Mouse (Mus musculus): ENCODE results near the gene Fam90a1a. TPM values are rescaled to one million over a fixed set of nuclear protein-coding genes. Genes with fewer than 3 reads are reported as not detected.
"Not testable (repeated sequence)": the region's sequence is repeated elsewhere in the genome, so short reads cannot be mapped to it uniquely, and the experiment has no call there.

Fam90a1a gene
- not detected in 2 replicates for polyA plus RNA-seq (2012; rRNA removed)

DNA sequence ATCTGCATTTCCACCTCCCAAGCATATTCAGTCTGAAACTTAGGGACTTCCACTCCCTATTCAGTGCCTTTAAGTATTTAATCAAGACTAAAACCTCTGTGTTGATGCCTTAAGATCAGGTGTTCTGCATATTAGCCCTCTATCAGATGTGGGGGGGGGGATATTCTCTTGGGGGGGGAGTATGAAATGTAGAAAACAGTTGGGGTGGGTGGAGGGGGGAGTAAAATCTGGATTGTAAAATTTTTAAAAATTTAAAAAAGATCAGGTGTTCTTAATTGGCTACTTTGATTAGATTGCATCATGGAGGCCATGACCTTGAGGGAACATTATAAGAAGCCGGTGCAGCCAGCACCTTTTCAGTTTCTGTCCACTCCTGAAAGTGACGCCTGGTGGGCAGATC, at the start of gene Fam90a1a:
Fam90a1a (plus strand) TSS at position 301 of the 400 bp plus-strand sequence.
- TF ChIP-seq CTCF (IDR thresholded peaks at IDR 0.05; ENCODE audit: insufficient read depth, low read length), result no peak
- TF ChIP-seq POLR2A (IDR thresholded peaks at IDR 0.05; ENCODE audit: borderline replicate concordance, extremely low read depth, low read depth, low read length), result no peak
- no peak for DNase-seq
- 83% methylated on average over 2 of the region's 2 CpGs for WGBS
- H3K4me1 ChIP-seq (ENCODE audit: control insufficient read depth, insufficient read depth, low read length), result no peaks in the 10 kb centered on the region
- H3K4me3 ChIP-seq (replicated peaks; ENCODE audit: extremely low read depth, low read depth, low read length), result no peak within 1 kb of the TSS

GRCm38 (mm10) chr8:21911931-21912330, 46.6 kb upstream of the Fam90a1a start:
- no peaks in the 10 kb centered on the region for H3K4me1 ChIP-seq (ENCODE audit: control insufficient read depth, insufficient read depth, low read length)
- DNase-seq, result no peak
- TF ChIP-seq CTCF (IDR thresholded peaks at IDR 0.05; ENCODE audit: insufficient read depth, low read length), result no peak
- no peak for TF ChIP-seq POLR2A (IDR thresholded peaks at IDR 0.05; ENCODE audit: borderline replicate concordance, extremely low read depth, low read depth, low read length)
- H3K4me3 ChIP-seq (replicated peaks; ENCODE audit: extremely low read depth, low read depth, low read length), result no peak overlapping the region
- 14% methylated on average over 1 of the region's 1 CpGs for WGBS

DNA sequence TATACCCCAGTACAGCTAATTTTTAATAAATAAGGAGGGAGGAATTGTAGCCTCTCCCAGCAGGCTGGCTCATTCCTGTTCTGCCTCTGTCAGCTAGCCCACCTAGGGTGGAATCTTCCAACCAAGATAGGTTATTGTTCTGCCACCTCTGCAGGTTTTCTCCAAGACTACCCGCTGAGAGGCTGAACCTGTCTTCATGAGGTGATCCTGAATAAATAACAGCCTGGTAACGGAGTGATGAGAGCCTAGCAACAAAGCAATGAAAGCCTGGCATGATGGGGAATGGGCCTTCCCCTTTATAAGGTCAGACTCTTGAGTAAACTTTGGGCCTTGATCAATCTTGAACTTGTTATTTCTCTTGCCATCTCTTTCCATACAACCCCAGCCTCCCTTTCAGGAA, 46.0 kb upstream of the Fam90a1a start:
- 13% methylated on average over 2 of the region's 2 CpGs for WGBS
- no peaks in the 10 kb centered on the region for H3K4me1 ChIP-seq (ENCODE audit: control insufficient read depth, insufficient read depth, low read length)

GRCm38 (mm10) chr8:21915625-21916024, 42.9 kb upstream of the Fam90a1a start:
- Histone ChIP-seq H3K4me3 (replicated peaks; ENCODE audit: extremely low read depth, low read depth, low read length) (no peak overlapping the region), H3K4me1 (ENCODE audit: control insufficient read depth, insufficient read depth, low read length) (no peaks in the 10 kb centered on the region)
- no peak for TF ChIP-seq POLR2A (IDR thresholded peaks at IDR 0.05; ENCODE audit: borderline replicate concordance, extremely low read depth, low read depth, low read length)
- no peak for TF ChIP-seq CTCF (IDR thresholded peaks at IDR 0.05; ENCODE audit: insufficient read depth, low read length)
- WGBS, result 78% methylated on average over 3 of the region's 3 CpGs
- no peak for DNase-seq

More for the DNA sequence above, 46.0 kb upstream of the Fam90a1a start:
- DNase-seq, result no peak
- no peak for TF ChIP-seq POLR2A (IDR thresholded peaks at IDR 0.05; ENCODE audit: borderline replicate concordance, extremely low read depth, low read depth, low read length)
- TF ChIP-seq CTCF (IDR thresholded peaks at IDR 0.05; ENCODE audit: insufficient read depth, low read length), result no peak
- H3K4me3 ChIP-seq (replicated peaks; ENCODE audit: extremely low read depth, low read depth, low read length), result no peak overlapping the region

DNA sequence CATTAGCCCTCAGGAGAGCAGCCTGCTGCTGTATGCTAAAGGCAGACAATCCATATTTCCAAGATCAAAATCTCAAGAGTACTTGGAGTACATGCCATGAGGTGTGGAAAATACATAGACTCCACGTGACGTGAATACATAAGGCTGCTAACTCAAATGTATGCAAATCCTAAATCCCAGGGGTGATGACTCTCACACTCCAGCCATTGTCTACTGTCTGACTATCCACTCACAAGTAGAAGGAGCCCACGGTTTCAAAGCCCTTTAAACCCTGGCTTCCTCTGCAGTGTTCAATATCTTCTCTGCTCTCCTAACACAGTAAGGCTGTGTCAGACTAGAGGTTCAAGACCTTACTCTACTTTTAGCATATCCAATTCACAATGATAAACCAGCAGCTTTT, 27.8 kb upstream of the Fam90a1a start:
- not testable (repeated sequence) for H3K4me3 ChIP-seq (replicated peaks; ENCODE audit: extremely low read depth, low read depth, low read length); H3K4me1 ChIP-seq (ENCODE audit: control insufficient read depth, insufficient read depth, low read length); DNase-seq
- WGBS, result 81% methylated on average over 3 of the region's 3 CpGs

DNA sequence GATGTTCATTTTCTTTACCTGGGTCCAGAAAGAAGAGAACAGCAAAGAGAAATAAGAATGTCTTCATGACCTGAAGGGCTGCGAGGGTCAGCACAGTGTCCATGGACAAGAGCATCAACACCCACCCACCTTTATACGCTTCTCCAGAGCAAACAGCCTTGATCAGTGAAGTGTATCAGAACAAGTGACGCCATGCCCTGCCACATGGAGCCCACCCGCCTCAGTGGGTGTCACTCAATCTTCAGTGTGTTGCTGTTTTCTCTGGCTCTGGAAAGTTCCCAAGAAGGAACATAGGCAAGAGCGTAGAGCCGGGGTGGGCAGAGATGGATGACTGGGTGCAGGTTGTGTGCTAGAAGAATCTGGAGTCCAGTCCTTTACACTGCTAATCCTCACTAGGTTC, 25.9 kb upstream of the Fam90a1a start, which contains the start of gene Defb15:
Defb15 (minus strand) TSS at position 101 of the 400 bp plus-strand sequence.
- 91% methylated on average over 6 of the region's 6 CpGs for WGBS
- no peaks in the 10 kb centered on the region for H3K4me1 ChIP-seq (ENCODE audit: control insufficient read depth, insufficient read depth, low read length)
- DNase-seq, result no peak
- TF ChIP-seq POLR2A (IDR thresholded peaks at IDR 0.05; ENCODE audit: borderline replicate concordance, extremely low read depth, low read depth, low read length), result no peak
- TF ChIP-seq CTCF (IDR thresholded peaks at IDR 0.05; ENCODE audit: insufficient read depth, low read length), result no peak
- H3K4me3 ChIP-seq (replicated peaks; ENCODE audit: extremely low read depth, low read depth, low read length), result no peak within 1 kb of the TSS

DNA sequence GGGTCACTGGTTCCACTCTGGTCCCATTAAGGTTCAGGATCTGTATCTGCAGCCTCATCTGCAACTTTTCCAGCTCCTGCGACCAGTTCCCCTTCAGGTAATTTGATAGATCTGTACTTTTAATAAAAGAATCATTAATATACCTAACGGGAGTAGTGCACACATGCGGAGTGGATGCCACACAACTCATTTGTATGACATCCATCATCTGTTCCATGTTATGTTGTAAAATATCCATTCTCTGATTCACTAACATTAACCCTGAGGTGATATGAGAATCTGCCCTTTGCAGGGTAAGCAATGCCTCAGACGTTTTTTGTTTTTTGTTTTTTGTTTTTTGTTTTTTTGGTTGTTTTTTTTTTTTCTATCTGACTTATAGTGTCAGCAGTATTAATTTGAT, 20.5 kb upstream of the Fam90a1a start, which contains the start of gene Defb35:
Defb35 (plus strand) TSS at position 301 of the 400 bp plus-strand sequence.
- WGBS, result 78% methylated on average over 4 of the region's 4 CpGs
- not testable (repeated sequence) for H3K4me3 ChIP-seq (replicated peaks; ENCODE audit: extremely low read depth, low read depth, low read length); DNase-seq; H3K4me1 ChIP-seq (ENCODE audit: control insufficient read depth, insufficient read depth, low read length)

DNA sequence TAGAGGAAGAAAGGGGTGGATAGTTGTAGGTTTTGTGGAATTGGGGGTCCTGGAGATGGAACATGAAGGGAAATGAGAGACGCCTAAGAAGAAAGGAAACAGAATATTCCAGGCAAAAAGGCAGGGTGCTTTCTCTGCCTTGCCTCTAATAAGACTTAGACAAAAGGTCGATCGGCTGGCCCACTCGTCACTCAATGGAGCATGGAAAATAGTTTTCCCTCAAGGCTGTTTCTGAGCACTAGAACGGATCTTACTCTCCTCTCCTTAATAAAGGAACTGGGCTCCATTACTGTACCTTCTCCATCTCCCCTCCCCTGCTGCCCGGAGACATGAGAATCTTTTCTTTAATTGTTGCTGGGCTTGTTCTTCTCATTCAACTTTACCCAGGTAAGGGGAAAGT, 12.1 kb upstream of the Fam90a1a start, which contains the start of gene Defb13:
Defb13 (plus strand) TSS at position 301 of the 400 bp plus-strand sequence.
- 81% methylated on average over 6 of the region's 6 CpGs for WGBS
- Histone ChIP-seq H3K4me3 (replicated peaks; ENCODE audit: extremely low read depth, low read depth, low read length) (no peak within 1 kb of the TSS), H3K4me1 (ENCODE audit: control insufficient read depth, insufficient read depth, low read length) (no peaks in the 10 kb centered on the region)
- no peak for TF ChIP-seq POLR2A (IDR thresholded peaks at IDR 0.05; ENCODE audit: borderline replicate concordance, extremely low read depth, low read depth, low read length)
- DNase-seq, result no peak

GRCm38 (mm10) chr8:21947311-21948017, 11.1 kb upstream of the Fam90a1a start:
- DNase-seq, result no peak
- 59% methylated on average over 9 of the region's 9 CpGs for WGBS
- H3K4me3 ChIP-seq (replicated peaks; ENCODE audit: extremely low read depth, low read depth, low read length), result no peak overlapping the region
- no peaks in the 10 kb centered on the region for H3K4me1 ChIP-seq (ENCODE audit: control insufficient read depth, insufficient read depth, low read length)
- TF ChIP-seq POLR2A (IDR thresholded peaks at IDR 0.05; ENCODE audit: borderline replicate concordance, extremely low read depth, low read depth, low read length), result no peak
- TF ChIP-seq CTCF (IDR thresholded peaks at IDR 0.05; ENCODE audit: insufficient read depth, low read length), result no peak

GRCm38 (mm10) chr8:21955321-21955720, 3.2 kb upstream of the Fam90a1a start:
- TF ChIP-seq CTCF (IDR thresholded peaks at IDR 0.05; ENCODE audit: insufficient read depth, low read length) (peak; percentile 21; the same call in 1 of the 2 replicates), POLR2A (IDR thresholded peaks at IDR 0.05; ENCODE audit: borderline replicate concordance, extremely low read depth, low read depth, low read length) (no peak)
- peak; percentile 6 for DNase-seq
- 6% methylated on average over 9 of the region's 9 CpGs for WGBS
- H3K4me1 ChIP-seq (ENCODE audit: control insufficient read depth, insufficient read depth, low read length), result no peaks in the 10 kb centered on the region
- H3K4me3 ChIP-seq (replicated peaks; ENCODE audit: extremely low read depth, low read depth, low read length), result no peak overlapping the region

Measured in lung, adult 2 months (tissue).